Mouse (Mus musculus) frontal cortex, adult 2 months (tissue): ENCODE results near the gene Sh3bgrl. TPM values are rescaled to one million over a fixed set of nuclear protein-coding genes. Genes with fewer than 3 reads are reported as not detected.

ENCODE experiments used
- DNase-seq, 2 experiments: peaks; one replicate each; pipeline ENCODE4 v3.0.0; 2022; ENCODE audit warnings: low spot score in 1 of 2; ENCODE audit errors: extremely low spot score in 1 of 2
- polyA plus RNA-seq: library from polyadenylated mRNA; depleted of rRNA; stranded (reverse); fragments of >200 nt; gene quantifications from 2 replicates; pipeline ENCODE4 v1.2.3, GENCODE M21; 2012

The Sh3bgrl gene
- polyA plus RNA-seq, 1 experiment: 75.8 TPM

DNA sequence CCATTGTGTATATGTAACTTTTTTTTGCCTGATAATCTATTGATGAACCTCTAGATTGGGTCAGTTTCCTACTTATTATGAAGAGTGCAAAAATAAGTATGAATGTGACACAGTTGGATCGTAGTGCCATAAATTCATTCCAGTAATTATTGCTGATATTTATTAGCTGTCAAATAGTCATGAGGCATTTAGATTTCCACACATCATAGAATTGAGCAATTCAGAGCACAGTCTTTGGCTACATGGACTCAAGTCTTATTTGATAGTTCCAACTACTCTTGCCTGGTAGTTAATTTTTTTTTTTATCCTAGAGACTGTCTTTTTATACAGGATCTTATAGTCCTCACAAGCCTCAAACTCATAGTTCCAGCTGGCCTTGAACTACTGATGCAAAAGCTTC lies 34.9 kb downstream of the Sh3bgrl start:
- no peak for DNase-seq

DNA sequence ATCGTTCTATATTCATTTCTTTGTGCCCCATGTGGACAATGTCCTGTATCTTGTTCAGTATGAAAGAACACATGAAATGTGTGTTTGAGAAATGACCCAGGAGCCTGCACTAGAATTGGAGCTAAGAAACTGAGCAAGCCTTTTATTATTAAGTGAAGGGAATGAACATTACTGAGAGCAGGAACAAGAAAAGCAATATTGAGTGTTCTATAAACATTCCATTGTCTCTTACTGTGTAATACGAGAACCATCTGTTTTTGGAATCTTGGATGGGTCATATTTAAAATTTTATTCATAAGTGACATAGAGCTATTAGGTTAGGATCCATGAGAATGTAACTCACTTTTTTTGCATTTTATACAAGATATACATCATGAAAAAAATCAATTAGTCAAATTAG lies 36.7 kb downstream of the Sh3bgrl start:
- no peak for DNase-seq

DNA sequence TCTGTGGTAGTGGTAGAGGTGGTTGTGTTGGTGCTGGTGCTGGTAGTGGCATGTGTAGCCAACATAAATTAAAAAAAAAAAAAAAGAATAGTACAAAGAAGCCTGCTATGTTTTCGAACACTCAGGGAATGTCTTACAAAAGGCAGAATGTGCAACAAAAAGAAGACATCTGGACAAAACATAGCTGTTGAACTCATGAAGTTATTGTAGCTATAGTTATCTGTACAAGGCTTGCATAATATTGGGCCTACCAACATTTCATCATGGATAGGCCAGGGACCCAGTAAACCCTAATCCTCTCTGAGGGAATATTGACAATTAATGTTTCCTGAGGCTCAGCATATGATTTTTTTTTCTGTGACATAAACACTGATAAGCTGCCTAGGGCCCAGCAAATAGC lies 37.3 kb downstream of the Sh3bgrl start:
- DNase-seq: no peak

DNA sequence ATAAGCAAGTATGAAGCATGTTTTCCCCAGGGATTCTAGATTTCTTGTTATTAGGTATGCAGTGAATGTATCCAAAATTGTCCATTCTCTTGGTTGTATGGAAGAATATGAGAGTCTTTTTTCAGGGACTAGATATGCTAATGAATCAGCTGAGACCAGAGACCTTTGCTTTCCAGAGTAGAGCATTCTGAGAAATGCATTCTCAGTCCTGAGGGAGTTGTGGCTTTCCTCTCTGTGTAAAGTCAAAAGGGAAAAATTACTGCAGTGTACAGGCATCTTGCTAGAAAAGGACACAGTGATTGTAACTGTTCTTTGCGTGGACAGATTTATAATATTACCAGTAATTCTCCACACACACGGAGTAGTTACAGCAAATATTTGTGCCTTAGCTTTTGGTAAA lies 38.3 kb downstream of the Sh3bgrl start:
- no peak for DNase-seq

DNA sequence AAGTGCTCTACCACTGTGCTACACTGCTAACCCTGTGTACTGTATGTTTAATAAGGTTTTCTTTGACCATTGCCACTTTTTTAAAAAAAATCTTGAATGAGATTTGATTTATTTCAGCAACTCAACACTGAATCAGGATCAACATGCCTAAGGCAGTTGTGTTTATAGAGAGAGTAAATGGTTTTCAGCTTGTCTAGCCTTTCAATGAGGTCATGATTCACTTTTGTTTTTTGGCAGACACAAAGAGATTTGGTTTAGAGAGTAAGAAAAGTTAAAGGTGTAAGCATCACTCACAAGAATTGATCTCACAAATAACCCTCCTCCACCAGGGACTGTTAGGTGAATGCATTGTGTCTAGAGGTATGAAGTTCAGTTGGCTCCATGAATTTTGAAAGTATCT lies 41.1 kb downstream of the Sh3bgrl start:
- DNase-seq: no peak

DNA sequence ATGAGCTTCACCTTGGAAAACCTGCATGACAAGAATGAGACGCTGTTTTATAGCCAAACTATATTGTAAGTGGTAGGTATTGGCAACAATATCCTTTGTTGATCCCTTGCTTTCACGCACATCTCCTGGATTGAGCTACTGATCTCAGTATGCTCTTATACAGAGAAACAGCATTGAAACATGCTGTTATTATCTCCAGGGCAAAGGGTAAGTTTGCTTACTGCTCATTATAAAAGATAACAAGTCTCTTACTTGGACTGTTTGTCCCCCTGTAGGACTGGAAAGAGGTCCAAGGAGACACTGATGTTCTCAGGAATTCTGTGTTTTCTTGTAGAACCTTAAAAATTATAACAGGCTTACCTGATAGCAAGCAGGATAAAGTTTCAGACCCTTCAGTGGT lies 41.7 kb downstream of the Sh3bgrl start:
- DNase-seq: no peak

DNA sequence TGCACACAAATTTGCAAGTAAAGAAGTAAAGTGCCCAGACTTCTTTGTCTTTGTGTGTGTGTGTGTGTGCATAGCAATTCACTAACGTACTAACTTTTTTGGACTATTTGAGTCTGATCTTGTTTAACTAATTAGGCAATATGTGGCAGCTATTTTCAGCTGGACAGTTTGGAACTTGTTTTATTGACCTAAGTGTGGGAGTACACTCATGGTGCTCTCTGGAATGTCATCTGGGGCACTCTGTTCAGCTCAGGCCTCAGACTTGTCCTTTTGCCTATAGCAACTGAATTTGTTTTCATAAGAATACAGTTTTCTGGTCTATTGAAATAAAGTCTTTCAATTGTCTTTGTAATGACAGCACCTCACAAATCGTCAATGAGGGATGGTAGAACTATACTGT lies 42.1 kb downstream of the Sh3bgrl start:
- no peak for DNase-seq

DNA sequence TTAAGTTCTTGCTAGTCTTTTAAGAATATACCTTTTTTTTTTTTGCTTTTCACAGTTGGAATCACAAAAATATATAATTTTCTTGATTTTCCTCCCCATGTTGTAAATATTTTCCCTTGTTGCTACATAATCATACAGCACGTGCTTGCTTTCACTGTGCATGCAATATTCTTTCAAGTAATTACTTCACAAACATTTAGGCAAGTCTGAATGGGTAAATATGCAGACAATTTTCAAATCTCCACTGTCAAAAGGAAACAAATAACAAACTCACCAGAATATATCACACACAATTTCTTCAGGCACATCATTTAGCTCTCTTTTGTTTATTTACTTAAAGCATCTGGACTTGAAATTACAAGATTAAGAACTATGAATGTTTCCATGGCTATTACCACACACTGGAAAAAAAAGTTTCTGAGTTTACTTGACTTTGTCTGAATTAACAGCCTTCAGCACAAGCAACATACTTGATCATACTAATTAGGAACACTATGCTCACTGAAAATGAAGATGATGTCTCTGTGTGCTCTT lies 46.2 kb downstream of the Sh3bgrl start:
- DNase-seq: no peak

DNA sequence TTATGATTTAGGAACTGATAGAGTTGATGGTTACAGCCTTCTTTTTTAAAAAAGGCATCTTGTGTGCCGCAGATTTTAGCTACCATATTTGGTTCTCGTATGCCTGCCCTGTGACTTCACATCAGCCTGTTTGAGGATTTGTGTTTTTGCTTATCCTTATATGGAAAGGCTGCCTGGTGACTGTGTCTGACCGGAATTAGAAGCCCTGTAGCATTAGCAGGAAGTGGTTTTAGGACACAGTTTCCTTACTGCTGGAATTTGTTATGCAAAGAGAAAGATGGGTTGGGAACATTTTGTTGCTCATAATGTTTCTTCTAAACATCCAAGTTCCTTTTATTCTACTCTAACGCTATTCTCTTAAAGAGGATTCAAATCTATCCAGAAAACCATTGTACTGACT lies 47.1 kb downstream of the Sh3bgrl start:
- no peak for DNase-seq

DNA sequence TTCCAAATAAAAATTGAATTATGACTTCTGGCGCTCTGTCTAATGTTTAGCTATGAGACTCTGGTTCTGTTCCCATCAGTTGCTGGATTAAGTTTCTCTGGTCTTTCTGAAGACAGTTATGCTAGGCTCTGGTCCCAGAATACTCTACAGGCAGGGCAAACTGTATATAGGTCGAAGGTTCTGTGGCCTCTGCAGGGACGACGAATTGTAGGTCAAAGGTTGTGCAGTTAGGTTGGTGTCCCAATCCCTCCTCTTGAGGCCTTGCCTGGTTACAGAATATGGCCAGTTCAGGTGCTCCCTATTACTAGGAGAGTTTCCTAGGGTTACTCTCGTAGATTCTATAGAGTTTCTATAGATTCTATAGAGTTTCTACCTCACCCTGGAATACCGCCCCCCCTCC lies 50.6 kb downstream of the Sh3bgrl start:
- no peak for DNase-seq

DNA sequence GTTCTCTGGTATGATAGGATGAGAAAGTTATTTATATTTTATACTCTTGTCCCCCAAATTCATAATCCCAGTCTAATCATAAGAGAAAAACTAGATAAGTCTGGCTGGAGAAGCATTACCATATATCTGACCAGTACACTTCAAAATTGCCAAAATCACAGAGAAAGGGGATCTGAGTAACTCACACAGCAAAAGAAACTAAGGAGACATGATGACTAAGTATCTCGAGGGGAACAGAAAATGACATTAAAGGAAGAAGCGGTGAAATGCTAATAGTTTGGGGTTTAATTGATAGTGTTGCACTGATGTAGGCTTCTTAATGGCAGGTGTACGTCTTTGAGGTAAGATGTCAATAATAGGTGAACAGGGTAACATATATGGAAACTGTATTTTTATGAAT lies 51.9 kb downstream of the Sh3bgrl start:
- DNase-seq: no peak

DNA sequence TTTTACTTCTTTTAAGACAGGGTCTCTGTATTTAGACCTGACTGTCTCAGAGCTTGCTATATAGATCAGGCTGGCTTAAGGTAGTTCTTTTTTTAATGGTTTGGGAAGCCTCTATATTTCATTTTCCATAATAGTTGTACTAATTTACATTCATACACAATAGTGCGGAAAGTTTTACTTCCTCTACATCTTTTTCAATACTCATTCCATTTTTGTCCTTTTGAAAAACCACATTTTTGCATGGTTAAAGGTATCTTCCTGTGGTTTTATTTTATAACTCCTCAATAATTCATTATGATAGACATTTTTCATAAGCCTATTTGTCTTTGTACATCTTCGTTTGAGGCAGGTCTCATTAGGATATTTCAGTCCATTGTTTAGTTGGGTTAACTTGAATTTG lies 56.1 kb downstream of the Sh3bgrl start:
- DNase-seq: no peak

DNA sequence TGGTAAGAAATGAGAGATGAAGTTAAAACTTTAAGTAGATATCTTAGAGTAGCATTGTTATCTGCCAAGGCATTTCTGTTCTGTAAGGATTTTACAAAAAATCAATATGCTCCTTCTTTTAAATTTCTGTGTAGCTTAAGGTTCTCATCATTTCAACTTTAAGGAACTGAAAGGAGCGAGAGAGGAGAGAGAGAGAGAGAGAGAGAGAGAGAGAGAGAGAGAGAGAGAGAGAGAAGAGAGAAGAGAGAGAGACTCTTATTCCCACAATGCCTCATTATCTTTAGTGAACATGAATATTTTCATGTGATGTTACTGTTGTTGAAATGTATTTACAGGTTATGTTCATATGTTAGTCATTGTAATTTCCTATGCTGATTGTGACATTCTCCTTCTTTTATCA lies 65.2 kb downstream of the Sh3bgrl start:
- DNase-seq: no peak

DNA sequence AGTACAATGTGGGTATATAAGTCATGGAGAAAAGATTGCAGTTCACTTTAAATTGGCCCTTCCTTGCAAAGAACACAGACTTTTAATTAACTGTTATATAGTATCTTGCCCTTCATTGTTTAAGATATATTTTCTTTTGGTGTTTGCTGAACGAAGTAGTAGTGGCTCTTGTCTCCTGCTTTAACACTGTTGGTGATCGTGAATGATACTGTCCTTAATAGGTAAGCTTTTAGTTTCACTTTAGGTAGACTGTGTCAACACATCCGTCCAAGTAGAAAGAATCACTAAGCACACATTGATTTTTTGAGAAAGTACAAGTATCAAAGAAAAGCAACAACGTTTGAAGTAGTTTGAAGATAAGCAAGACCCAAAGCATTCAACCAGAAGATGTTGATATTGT lies 65.7 kb downstream of the Sh3bgrl start:
- no peak for DNase-seq

DNA sequence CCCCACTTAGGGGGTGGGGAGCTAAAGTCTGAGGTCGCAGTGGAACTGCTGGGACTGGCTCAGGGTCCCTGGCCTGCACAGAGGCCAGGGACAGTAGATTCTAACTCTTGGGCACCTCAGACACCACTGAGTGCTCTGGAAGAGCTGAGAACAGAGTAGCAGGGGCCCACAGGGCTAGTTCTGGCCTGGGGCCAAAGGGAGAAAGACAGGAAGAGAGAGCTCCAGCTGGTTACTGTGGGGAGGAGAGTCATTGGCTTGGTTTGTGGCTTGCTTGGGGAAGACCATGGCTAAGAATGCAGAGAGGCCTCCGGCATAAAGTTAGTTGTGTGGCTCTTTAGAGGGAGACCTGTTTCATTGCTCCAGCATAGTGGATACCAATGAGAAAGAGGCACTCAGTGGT lies 79.9 kb downstream of the Sh3bgrl start:
- DNase-seq: no peak

DNA sequence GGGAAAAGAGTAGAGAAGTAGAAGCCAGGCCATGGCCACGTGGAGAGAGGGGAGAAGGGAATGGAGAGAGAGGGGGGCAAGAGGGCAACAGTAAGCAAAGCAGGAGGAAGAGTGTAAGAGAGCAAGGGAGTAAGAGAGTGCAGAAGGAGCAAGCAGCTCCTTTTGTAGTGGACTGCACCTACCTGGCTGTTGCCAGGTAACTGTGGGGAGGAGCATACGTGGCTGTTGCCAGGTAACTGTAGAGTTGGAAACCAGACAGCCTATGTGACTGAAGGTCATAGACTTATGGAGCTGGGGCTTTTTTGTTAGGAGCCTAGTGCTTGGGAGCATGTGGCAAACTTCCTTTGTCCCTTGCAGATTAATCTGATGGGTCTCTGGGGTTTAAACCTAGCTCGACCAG lies 80.3 kb downstream of the Sh3bgrl start:
- no peak for DNase-seq

DNA sequence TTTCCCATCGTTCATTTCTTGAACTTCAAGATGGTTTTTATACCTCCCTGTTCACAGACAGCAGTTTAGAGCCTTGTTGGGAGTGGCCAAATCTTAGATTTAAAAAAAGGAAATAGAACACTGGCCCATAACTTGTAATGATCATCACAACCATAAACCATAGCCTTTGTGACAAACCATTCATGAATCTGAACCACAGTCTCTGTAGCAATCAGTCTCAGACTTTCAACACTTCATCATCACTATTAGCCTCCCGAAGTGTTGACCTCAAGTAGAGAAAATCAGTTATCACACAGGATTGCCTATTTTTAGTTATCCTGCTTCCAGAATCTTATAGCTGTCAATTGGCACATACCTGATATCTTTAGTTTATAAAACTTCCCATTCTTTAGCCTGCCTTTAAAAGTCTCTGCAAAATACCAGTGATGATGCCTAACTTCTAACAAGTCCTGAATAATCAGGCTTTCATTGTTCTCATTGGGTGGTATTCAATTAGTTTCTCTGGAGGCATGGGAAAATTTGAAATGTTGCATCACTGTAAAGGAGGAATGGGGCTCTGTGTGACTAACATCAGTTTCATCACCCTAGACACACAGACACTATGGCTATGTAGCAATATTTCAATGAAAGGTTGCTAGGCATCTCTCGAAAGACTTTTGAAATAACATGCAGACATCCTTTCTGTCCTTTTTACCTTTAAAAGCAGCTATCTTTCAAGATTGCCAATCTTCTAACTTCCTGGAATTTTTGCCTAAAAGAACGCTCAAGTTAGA lies 89.7 kb downstream of the Sh3bgrl start:
- no peak for DNase-seq

DNA sequence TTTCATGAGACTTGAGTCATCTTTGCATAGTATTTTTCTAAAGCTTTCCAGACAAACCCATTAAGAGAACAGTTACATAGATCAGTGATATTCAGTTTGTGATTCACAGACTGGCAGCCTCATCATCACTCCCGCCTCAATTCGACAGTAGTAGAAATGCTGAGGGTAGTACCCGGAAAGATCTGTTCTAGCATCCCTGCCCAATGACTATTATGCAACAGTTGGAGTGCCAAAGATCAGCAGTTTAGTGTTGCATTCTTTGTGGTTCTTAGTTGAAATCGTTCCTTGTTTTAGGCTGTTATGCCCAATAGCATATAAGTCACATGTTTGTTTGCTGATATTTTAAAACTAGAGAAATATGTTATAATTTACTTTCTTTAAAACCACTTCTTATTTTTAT lies 94.4 kb downstream of the Sh3bgrl start:
- DNase-seq: no peak

DNA sequence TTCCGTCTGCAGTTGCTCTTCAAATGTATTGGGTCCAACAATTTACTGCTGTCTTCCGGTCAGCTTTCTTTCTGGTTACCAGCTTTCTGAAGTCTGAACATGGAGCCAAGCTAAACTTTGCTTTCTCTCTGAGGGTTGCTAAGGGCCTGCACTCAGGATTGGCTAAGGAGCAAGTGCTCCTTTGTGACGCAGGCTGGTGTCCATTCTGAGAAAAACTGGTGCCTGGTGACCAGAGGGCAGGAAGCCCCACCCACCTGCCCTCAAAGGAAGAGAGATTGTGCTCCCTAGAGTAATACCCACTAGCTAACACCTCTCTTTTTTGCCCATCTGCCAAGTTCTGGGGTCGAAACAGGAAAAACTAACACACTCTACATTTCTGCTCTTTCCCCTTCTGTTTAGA lies 95.8 kb downstream of the Sh3bgrl start:
- no peak for DNase-seq

DNA sequence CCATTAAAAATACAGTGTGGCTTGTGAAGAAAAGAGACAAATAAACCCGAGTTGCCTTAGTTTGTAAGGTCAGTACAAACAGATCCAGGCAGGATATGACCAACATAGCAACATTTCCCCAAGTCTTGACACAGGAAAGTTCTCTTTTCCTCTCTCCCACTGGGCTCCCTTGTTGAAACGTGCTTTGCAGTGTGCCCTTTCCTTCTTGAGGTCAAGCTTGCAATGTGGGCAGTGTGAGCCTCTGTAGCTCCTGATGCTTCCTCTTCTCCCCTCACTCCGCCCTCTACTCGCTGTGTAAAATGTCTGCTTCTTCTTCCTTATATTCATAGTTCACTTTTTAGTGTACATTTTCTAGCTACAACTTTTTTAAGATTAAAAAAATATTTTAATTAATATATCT lies 96.3 kb downstream of the Sh3bgrl start:
- DNase-seq: no peak

DNA sequence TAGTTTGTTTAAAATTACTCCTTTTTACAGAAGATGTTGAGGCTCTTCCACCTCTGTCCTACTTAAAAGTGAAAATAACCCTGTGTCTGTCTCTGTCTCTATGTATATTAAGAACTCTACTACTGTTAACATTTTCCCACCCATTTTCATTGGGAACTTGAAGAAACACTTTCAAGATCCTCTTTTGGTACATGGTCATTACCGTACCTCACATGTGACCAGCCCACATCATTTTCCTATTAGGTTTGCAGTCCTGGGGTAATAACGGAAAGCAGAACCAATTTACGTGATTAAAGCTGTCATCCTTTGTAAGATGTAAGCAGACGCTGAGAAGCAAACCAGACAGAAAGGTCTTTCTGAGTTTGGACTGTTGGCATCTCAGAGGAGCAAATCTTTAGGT lies 101.3 kb downstream of the Sh3bgrl start, which contains the start of gene Gm6377:
Gm6377 (plus strand) TSS at position 289 of the 400 bp plus-strand sequence.
- DNase-seq: no peak

DNA sequence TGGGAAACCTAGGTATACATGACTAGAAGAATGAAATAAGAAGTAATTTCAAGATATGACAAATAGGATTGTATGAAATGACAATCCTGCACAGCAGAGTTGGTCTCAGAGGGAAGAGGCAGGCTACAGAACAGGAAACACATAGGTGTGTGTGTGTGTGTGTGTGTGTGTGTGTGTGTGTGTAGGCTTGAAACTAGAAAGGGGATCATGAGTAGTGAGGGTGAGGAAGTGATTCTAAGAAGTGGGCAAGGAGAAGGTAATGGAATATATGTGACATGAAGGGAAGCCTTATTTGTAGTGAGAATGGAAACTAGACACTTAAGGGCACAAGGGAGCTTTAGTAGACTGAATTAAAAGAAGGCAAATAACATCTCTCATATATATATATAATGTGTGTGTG lies 112.7 kb downstream of the Sh3bgrl start:
- no peak for DNase-seq

DNA sequence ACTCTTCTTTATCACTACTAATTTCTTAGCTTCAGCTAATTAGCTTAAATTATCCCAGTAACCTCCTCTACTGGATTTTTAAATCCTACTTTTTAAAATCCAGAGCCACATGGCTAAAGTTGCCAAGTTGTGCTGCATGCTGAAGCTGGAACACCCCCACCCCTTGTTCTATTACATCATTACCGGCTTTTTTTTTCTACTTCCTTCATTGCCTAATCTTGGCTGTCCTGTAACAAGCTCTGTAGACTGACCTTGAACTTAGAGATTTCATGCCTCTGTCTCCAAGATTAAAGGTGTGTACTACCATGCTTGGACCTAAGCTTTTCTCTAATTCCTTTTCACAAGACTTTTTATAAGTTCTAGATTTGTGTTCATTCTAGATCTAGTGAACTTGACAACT lies 133.6 kb downstream of the Sh3bgrl start:
- DNase-seq: no peak
